Mouse (Mus musculus): ENCODE measurements around the gene H2afx. TPM values are rescaled to one million over a fixed set of nuclear protein-coding genes. Genes with fewer than 3 reads are reported as not detected.
A peak's percentile ranks its signal among the peaks of the same experiment; 100 is the strongest.

H2afx gene
- total and polyA plus RNA-seq, 3 experiments, result 89.6 to 828 TPM; not detected in 1

DNA sequence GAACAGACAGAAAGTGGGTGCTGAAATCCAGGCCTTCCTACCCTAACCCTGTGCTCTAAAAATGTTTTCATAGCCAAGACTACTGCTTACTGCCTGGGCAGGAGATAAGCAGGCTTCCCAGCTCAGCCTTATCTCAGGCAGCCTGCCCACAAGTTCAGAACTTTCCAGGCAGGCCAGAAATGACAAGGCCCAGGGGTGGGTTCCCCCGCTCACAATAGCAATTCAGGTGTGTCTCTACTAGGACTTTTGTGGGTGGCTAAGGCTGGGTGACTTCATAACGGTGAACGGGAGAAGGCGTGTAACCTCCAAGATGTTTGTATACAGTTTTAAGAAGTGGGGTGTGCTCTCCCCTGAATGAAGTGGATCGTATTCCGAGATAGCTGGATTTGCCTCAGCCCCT is 8.8 kb downstream of the H2afx start:
- Histone ChIP-seq H3K9ac (ENCODE audit: control insufficient read depth, low read depth, low read length, poor library complexity, severe bottlenecking) (peak overlapping the region; percentile 90), H3K36me3 (ENCODE audit: control insufficient read depth in 1 of 2, insufficient read depth in 2 of 2, low read length in 2 of 2) (peaks cover 0 to 27% of the 10 kb centered on the region in 2 experiments; a peak in 2 of 4 replicates), H3K79me2 (ENCODE audit: control insufficient read depth, insufficient read depth, low read length, poor library complexity) (peaks cover 25% of the 10 kb centered on the region), H3K4me3 (ENCODE audit: control insufficient read depth in 1 of 2, insufficient read depth in 1 of 2, low read depth in 2 of 2, low read length in 2 of 2) (peak overlapping the region; percentile 69 to 71), H3K9me3 (replicated peaks; ENCODE audit: insufficient read depth, low read length) (no peaks in the 10 kb centered on the region), H3K27ac (ENCODE audit: control insufficient read depth, low read depth, low read length) (peak overlapping the region; percentile 95), H3K27me3 (ENCODE audit: control insufficient read depth in 1 of 2, insufficient read depth in 2 of 2, low read length in 2 of 2) (no peaks in the 10 kb centered on the region), H3K4me1 (ENCODE audit: control insufficient read depth in 1 of 2, insufficient read depth in 2 of 2, low read length in 2 of 2) (peaks cover 8 to 25% of the 10 kb centered on the region in 2 experiments)
- peak; percentile 93 for DNase-seq (ENCODE audit: low read depth, low spot score)
- TF ChIP-seq MAZ (IDR thresholded peaks at IDR 0.05; ENCODE audit: low read depth, low read length) (no peak), NELFE (IDR thresholded peaks at IDR 0.05; ENCODE audit: low read depth, low read length) (no peak), MAFK (IDR thresholded peaks at IDR 0.05; ENCODE audit: borderline replicate concordance, low read depth, low read length) (no peak), JUND (IDR thresholded peaks at IDR 0.05; ENCODE audit: low read depth, low read length) (no peak), CHD1 (IDR thresholded peaks at IDR 0.05; ENCODE audit: low read depth, low read length) (0 out of 2 replicates have a peak, but pooled peaks have one; percentile 60), CTCF (IDR thresholded peaks at IDR 0.05 in 2 of 3, conservative IDR thresholded peaks at IDR 0.05 in 1 of 3; ENCODE audit: control insufficient read depth in 1 of 3, insufficient read depth in 1 of 3, low read depth in 2 of 3, low read length in 3 of 3, poor library complexity in 1 of 3, severe bottlenecking in 1 of 3) (no peak), TAL1 (IDR thresholded peaks at IDR 0.05; ENCODE audit: low read length) (peak; percentile 98), RCOR1 (IDR thresholded peaks at IDR 0.05; ENCODE audit: low read depth, low read length) (peak; percentile 91), ZKSCAN1 (IDR thresholded peaks at IDR 0.05; ENCODE audit: low read depth, low read length) (no peak), E2F4 (IDR thresholded peaks at IDR 0.05; ENCODE audit: borderline replicate concordance, low read depth, low read length) (no peak), KAT2A (conservative IDR thresholded peaks at IDR 0.05; ENCODE audit: low read depth, low read length) (0 out of 2 replicates have a peak, but pooled peaks have one; percentile 20), POLR2AphosphoS2 (IDR thresholded peaks at IDR 0.05; ENCODE audit: low read length) (peak; percentile 16), TCF12 (IDR thresholded peaks at IDR 0.05; ENCODE audit: low read depth, low read length) (peak; percentile 98), ZMIZ1 (IDR thresholded peaks at IDR 0.05; ENCODE audit: low read depth, low read length) (peak; percentile 82), UBTF (IDR thresholded peaks at IDR 0.05; ENCODE audit: borderline replicate concordance, insufficient read depth, low read depth, low read length) (no peak), MYB (IDR thresholded peaks at IDR 0.05; ENCODE audit: low read depth, low read length) (no peak), MYC (IDR thresholded peaks at IDR 0.05; ENCODE audit: low read depth, low read length) (peak; percentile 68; the same call in 1 of the 2 replicates), NRF1 (IDR thresholded peaks at IDR 0.05; ENCODE audit: insufficient read depth, low read depth, low read length, poor library complexity, severe bottlenecking) (no peak), ETS1 (IDR thresholded peaks at IDR 0.05; ENCODE audit: low read depth, low read length) (peak; percentile 91), CHD2 (IDR thresholded peaks at IDR 0.05; ENCODE audit: low read length) (no peak; the same call in 1 of the 2 replicates), POLR2AphosphoS5 (IDR thresholded peaks at IDR 0.05; ENCODE audit: borderline replicate concordance, low read depth, low read length) (no peak), USF1 (IDR thresholded peaks at IDR 0.05; ENCODE audit: low read depth, low read length) (no peak), SMC3 (IDR thresholded peaks at IDR 0.05; ENCODE audit: low read depth, low read length) (peak; percentile 13; the same call in 1 of the 2 replicates), SIN3A (IDR thresholded peaks at IDR 0.05; ENCODE audit: low read length) (peak; percentile 84), GATA1 (IDR thresholded peaks at IDR 0.05; ENCODE audit: low read depth, low read length) (peak; percentile 98), HCFC1 (IDR thresholded peaks at IDR 0.05; ENCODE audit: low read depth, low read length) (no peak; the same call in 1 of the 2 replicates), TBP (IDR thresholded peaks at IDR 0.05; ENCODE audit: low read depth, low read length) (peak; percentile 44; the same call in 1 of the 2 replicates), POLR2A (IDR thresholded peaks at IDR 0.05; ENCODE audit: control insufficient read depth in 1 of 2, insufficient read depth in 1 of 2, low read depth in 1 of 2, low read length in 2 of 2, poor library complexity in 1 of 2) (no peak), RAD21 (IDR thresholded peaks at IDR 0.05; ENCODE audit: low read depth, low read length) (no peak), ZC3H11A (IDR thresholded peaks at IDR 0.05; ENCODE audit: low read depth, low read length) (no peak), USF2 (IDR thresholded peaks at IDR 0.05; ENCODE audit: borderline replicate concordance in 1 of 2, insufficient read depth in 1 of 2, low read depth in 1 of 2, low read length in 2 of 2) (no peak), BHLHE40 (IDR thresholded peaks at IDR 0.05; ENCODE audit: borderline replicate concordance, low read depth, low read length) (no peak), EP300 (IDR thresholded peaks at IDR 0.05; ENCODE audit: low read depth in 1 of 2, low read length in 2 of 2) (peak; percentile 94 to 96), MAX (IDR thresholded peaks at IDR 0.05; ENCODE audit: low read length) (0 out of 2 replicates have a peak, but pooled peaks have one; percentile 56), ELF1 (IDR thresholded peaks at IDR 0.05; ENCODE audit: low read depth, low read length) (0 out of 2 replicates have a peak, but pooled peaks have one; percentile 37), GABPA (IDR thresholded peaks at IDR 0.05; ENCODE audit: low read depth, low read length) (no peak), MXI1 (IDR thresholded peaks at IDR 0.05; ENCODE audit: low read depth, low read length) (peak; percentile 52)

All from MEL (cell line).